Mouse (Mus musculus) testis, adult 2 months (tissue): Measurements from ENCODE around the gene Gng12.

ENCODE experiments used
- CTCF ChIP-seq: fragments of 200-500 bp; IDR thresholded peaks from 2 replicates; pipeline ENCODE4 v1.5.1; 2012; ENCODE audit warnings: low read depth, mild to moderate bottlenecking, inconsistent platforms, low read length, moderate library complexity; ENCODE audit not compliant: control insufficient read depth, insufficient read depth, insufficient replicate concordance
- POLR2A ChIP-seq: fragments of 200-500 bp; IDR thresholded peaks from 2 replicates; pipeline ENCODE4 v1.6.1; 2012; ENCODE audit warnings: low read depth, mild to moderate bottlenecking, inconsistent platforms, low read length, moderate library complexity; ENCODE audit not compliant: control insufficient read depth

DNA sequence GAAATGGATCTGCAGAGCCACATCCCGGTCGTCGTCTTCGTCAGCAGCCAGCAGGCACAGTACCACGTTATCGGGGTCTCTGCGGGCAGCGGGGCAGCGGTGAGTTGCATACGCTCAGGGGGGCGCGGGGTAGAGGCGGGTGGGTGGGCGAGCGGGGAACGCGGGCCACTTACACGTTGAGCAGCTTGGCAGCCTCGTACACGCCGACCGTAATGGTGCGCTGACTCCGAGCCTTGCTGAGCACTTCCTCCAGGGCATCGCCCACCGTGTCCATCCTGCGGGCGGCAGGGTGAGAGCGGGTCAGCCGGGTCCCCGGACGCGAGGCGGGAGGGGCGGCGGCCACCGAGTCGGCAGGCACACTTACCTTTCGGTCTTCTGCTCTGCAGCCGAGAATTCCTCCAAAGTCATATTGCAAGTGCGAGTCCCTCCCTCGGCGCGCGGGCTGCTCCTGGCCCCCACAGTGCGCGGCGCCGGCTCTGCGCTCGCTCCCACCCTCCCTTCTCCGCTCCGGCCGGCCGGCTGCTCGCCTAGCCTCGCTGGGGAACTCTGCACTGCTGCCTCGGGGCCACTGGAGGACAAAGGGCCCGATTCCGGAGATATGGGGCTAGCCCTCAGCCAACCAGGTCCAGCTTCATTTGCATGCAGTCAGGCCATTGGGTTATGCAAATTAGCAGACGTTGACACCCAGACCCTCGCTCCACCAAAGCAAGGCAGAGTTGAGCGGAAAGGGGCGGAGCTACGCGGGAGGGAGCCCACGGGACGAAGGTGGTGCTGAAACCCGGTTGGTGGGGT is 140.8 kb downstream of the Gng12 start, which contains the start of gene Gadd45a:
- TF ChIP-seq POLR2A (peak; percentile 95), CTCF (no peak)
